25 mouse cellular contexts compared by ENCODE assay signal in genomic region chr7:67236351-67236750, GRCm38 (mm10). TPM values are rescaled to one million over a fixed set of nuclear protein-coding genes. Genes with fewer than 3 reads are reported as not detected.
DNase-seq lines count a peak whose midpoint lies in the region; ATAC-seq and TF ChIP-seq lines count a peak whose summit lies in the region.
"Had no signal": no experiment of that assay in that cellular context is flagged by ENCODE, and none has a peak within 500 bp of the region (broad histone marks: within the 10 kb centered on the region; RNA-seq: fewer than 3 reads in every experiment).

No protein-coding gene starts in this region.

- 0 out of 2 replicates have a peak, but pooled peaks cover 2% of the 10 kb centered on the region for H3K79me2 ChIP-seq in heart, adult 2 months (replicated peaks; ENCODE audit: control insufficient read depth, insufficient read depth, low read length)

- no peaks in the 10 kb centered on the region for H3K27me3 ChIP-seq in heart, adult 2 months (ENCODE audit: control insufficient read depth, insufficient read depth, low read length)
- no peaks in the 10 kb centered on the region for H3K27me3 ChIP-seq in heart, embryonic 11.5 days (ENCODE audit: control insufficient read depth, insufficient read depth, low read length)
- no peaks in the 10 kb centered on the region for H3K27me3 ChIP-seq in heart, postnatal 0 days (ENCODE audit: control insufficient read depth, insufficient read depth, low read length)
- H3K27me3 ChIP-seq in stomach, postnatal 0 days (ENCODE audit: control insufficient read depth, insufficient read depth, low read length), result no peaks in the 10 kb centered on the region
- H3K27me3 ChIP-seq: CH12.LX; forebrain, embryonic 13.5 days; heart, embryonic 13.5 days; hindbrain, embryonic 12.5 days; hindbrain, embryonic 15.5 days; Patski had no signal

- peaks cover 29% of the 10 kb centered on the region for H3K4me1 ChIP-seq in heart, adult 2 months (ENCODE audit: control insufficient read depth, insufficient read depth, low read length)
- H3K4me1 ChIP-seq in heart, embryonic 11.5 days (ENCODE audit: control insufficient read depth, insufficient read depth, low read length), result no peaks in the 10 kb centered on the region
- H3K4me1 ChIP-seq in heart, postnatal 0 days (ENCODE audit: control insufficient read depth, insufficient read depth), result peaks cover 39% of the 10 kb centered on the region
- no peaks in the 10 kb centered on the region for H3K4me1 ChIP-seq in stomach, postnatal 0 days (replicated peaks; ENCODE audit: control insufficient read depth, insufficient read depth)
- H3K4me1 ChIP-seq: forebrain, embryonic 10.5 days; forebrain, embryonic 13.5 days; hindbrain, embryonic 12.5 days; hindbrain, embryonic 15.5 days had no signal

- H3K4me3 ChIP-seq in heart, adult 2 months, result no peak overlapping the region
- no peak overlapping the region for H3K4me3 ChIP-seq in heart, embryonic 11.5 days (ENCODE audit: low read depth, low read length)
- H3K4me3 ChIP-seq in heart, postnatal 0 days (ENCODE audit: low read depth, low read length), result no peak overlapping the region
- no peak overlapping the region for H3K4me3 ChIP-seq in stomach, postnatal 0 days (ENCODE audit: low read depth, low read length)
- H3K4me3 ChIP-seq: forebrain, embryonic 10.5 days; forebrain, embryonic 13.5 days; heart, embryonic 13.5 days; hindbrain, embryonic 12.5 days; hindbrain, embryonic 15.5 days had no signal

- no peak for TF ChIP-seq POLR2A in heart, adult 2 months (IDR thresholded peaks at IDR 0.05; ENCODE audit: insufficient read depth, low read depth, low read length)

- no peak for DNase-seq in heart, adult 2 months
- no peak for DNase-seq in heart, postnatal 0 days (ENCODE audit: low spot score)
- no peak for DNase-seq in heart, postnatal 10 days
- DNase-seq in testis, postnatal 14 days (ENCODE audit: low spot score), result peak; percentile 2
- DNase-seq in testis, postnatal 10 days (ENCODE audit: low spot score), result no peak
- DNase-seq in stomach, postnatal 0 days (ENCODE audit: low spot score), result peak; percentile 7
- no peak for DNase-seq in adrenal gland, postnatal 14 days
- DNase-seq: adrenal gland, postnatal 10 days; B cell, adult 2 months; cerebellum, adult 11-12 months; cerebellum, adult 8-10 months; cerebellum, postnatal 10 days; gastrocnemius, postnatal 10 days; gastrocnemius, postnatal 36 days; kidney, adult 18-20 months had no signal

- no peak overlapping the region for H3K4me2 ChIP-seq in heart, embryonic 11.5 days
- H3K4me2 ChIP-seq in heart, postnatal 0 days (ENCODE audit: low read depth, low read length), result no peak overlapping the region
- no peak overlapping the region for H3K4me2 ChIP-seq in stomach, postnatal 0 days (replicated peaks; ENCODE audit: low read depth)
- H3K4me2 ChIP-seq: forebrain, embryonic 13.5 days; heart, embryonic 13.5 days; hindbrain, embryonic 12.5 days; hindbrain, embryonic 15.5 days had no signal

- no peaks in the 10 kb centered on the region for H3K9me3 ChIP-seq in heart, embryonic 11.5 days (replicated peaks; ENCODE audit: control insufficient read depth, low read length)
- no peaks in the 10 kb centered on the region for H3K9me3 ChIP-seq in heart, postnatal 0 days (replicated peaks; ENCODE audit: control insufficient read depth, low read length)
- no peaks in the 10 kb centered on the region for H3K9me3 ChIP-seq in stomach, postnatal 0 days (ENCODE audit: control insufficient read depth, low read length)
- H3K9me3 ChIP-seq: forebrain, embryonic 10.5 days; forebrain, embryonic 13.5 days; G1E; heart, embryonic 13.5 days; hindbrain, embryonic 12.5 days; hindbrain, embryonic 15.5 days had no signal

- no peak for ATAC-seq in heart, embryonic 11.5 days (replicated peaks; ENCODE audit: insufficient number of reproducible peaks, low FRiP score, low TSS enrichment)
- ATAC-seq in heart, postnatal 0 days (ENCODE audit: insufficient read depth, low read depth), result no peak
- no peak for ATAC-seq in stomach, postnatal 0 days (ENCODE audit: low FRiP score, low TSS enrichment)
- ATAC-seq: forebrain, embryonic 13.5 days; forebrain, embryonic 16.5 days; Patski had no signal

- peaks cover 72% of the 10 kb centered on the region for H3K36me3 ChIP-seq in heart, adult 2 months (ENCODE audit: control insufficient read depth, insufficient read depth, low read length)
- peaks cover 20% of the 10 kb centered on the region for H3K36me3 ChIP-seq in heart, embryonic 11.5 days (ENCODE audit: control insufficient read depth, insufficient read depth, low read length)
- H3K36me3 ChIP-seq in heart, postnatal 0 days (replicated peaks; ENCODE audit: control insufficient read depth, insufficient read depth, low read length), result peaks cover 68% of the 10 kb centered on the region
- H3K36me3 ChIP-seq in stomach, postnatal 0 days (ENCODE audit: control insufficient read depth, insufficient read depth, low read length), result peaks cover 23% of the 10 kb centered on the region

- TF ChIP-seq EP300 in heart, adult 2 months (IDR thresholded peaks at IDR 0.05; ENCODE audit: insufficient read depth, low read depth, low read length), result no peak
- TF ChIP-seq EP300 in heart, postnatal 0 days (IDR thresholded peaks at IDR 0.05; ENCODE audit: low read depth), result no peak
- no peak for TF ChIP-seq EP300 in stomach, postnatal 0 days (optimal IDR thresholded peaks at IDR 0.05)

- 42% methylated on average over 2 of the region's 2 CpGs for WGBS in heart, adult 2 months
- WGBS in heart, embryonic 11.5 days (ENCODE audit: insufficient replicate concordance), result 81% methylated on average over 2 of the region's 2 CpGs
- 77% methylated on average over 2 of the region's 2 CpGs for WGBS in heart, postnatal 0 days
- WGBS in stomach, postnatal 0 days, result 76% methylated on average over 2 of the region's 2 CpGs

- no peak for TF ChIP-seq CTCF in heart, adult 2 months (IDR thresholded peaks at IDR 0.05)
- no peak for TF ChIP-seq CTCF in heart, postnatal 0 days (IDR thresholded peaks at IDR 0.05; ENCODE audit: low read depth)
- no peak for TF ChIP-seq CTCF in stomach, postnatal 0 days (IDR thresholded peaks at IDR 0.05; ENCODE audit: low read depth)

- no peak overlapping the region for H3K9ac ChIP-seq in heart, adult 2 months (ENCODE audit: low read depth, low read length)
- H3K9ac ChIP-seq in heart, embryonic 11.5 days (ENCODE audit: low read depth, low read length), result no peak overlapping the region
- H3K9ac ChIP-seq in heart, postnatal 0 days (replicated peaks; ENCODE audit: low read depth, low read length), result no peak overlapping the region
- no peak overlapping the region for H3K9ac ChIP-seq in stomach, postnatal 0 days (ENCODE audit: low read length)
- H3K9ac ChIP-seq: forebrain, embryonic 13.5 days; heart, embryonic 13.5 days; hindbrain, embryonic 12.5 days; hindbrain, embryonic 15.5 days had no signal

- intact Hi-C loops in heart, adult 2 months (cut with DNase I), result loop anchor here (5.0 kb wide), 1 partner anchor 36 kb away; no protein-coding TSS in a partner anchor
- intact Hi-C loops in heart, postnatal 10 days (cut with DNase I), result no loop called here

- peak overlapping the region; percentile 17; the same call in 1 of the 2 replicates for H3K27ac ChIP-seq in heart, adult 2 months
- H3K27ac ChIP-seq in heart, embryonic 11.5 days (ENCODE audit: low read depth, low read length), result no peak overlapping the region
- H3K27ac ChIP-seq in heart, postnatal 0 days (ENCODE audit: low read depth), result 0 out of 2 replicates have a peak overlapping the region, but pooled peaks have one; percentile 22
- no peak overlapping the region for H3K27ac ChIP-seq in stomach, postnatal 0 days (replicated peaks)
- H3K27ac ChIP-seq: forebrain, embryonic 10.5 days; forebrain, embryonic 13.5 days; hindbrain, embryonic 12.5 days; hindbrain, embryonic 15.5 days had no signal

RNA-seq across cellular contexts. Expression of gene Lysmd4, which starts 14.0 kb away (rescaled TPM):
- total RNA-seq in heart, adult 2 months (2021), result 10 to 100 TPM; 17.3 to 18.2 TPM
- 14.6 and 30.7 TPM in 2 replicates for polyA plus RNA-seq in heart, adult 2 months (2012; rRNA removed)
- 7.8 and 11.3 TPM in 2 replicates for polyA plus RNA-seq in heart, embryonic 11.5 days (2014; fragmentation: Nextera tagmentation; extraction: Ambion mirVana)
- total RNA-seq in heart, postnatal 0 days (2014; rRNA removed; ENCODE audit: low replicate concordance), result 15.1 and 15.9 TPM in 2 replicates
- 14.8 and 15.0 TPM in 2 replicates for polyA plus RNA-seq in heart, postnatal 0 days (2015; fragmentation: Nextera tagmentation; extraction: Ambion mirVana)
- total RNA-seq in heart, postnatal 10 days (2021), result 10 to 100 TPM; 15.5 to 17.7 TPM
- polyA plus RNA-seq in stomach, postnatal 0 days (2015; fragmentation: Nextera tagmentation; extraction: Ambion mirVana), result 8.5 and 9.8 TPM in 2 replicates
- total RNA-seq in adrenal gland, postnatal 14 days (2021), result 9.3 and 13.1 TPM in 2 replicates

Comparison
In these comparisons a context has a peak if more than half of its experiments do, and no peak if none do; other contexts are left out.
1. DNase-seq: peak in testis, postnatal 14 days (single experiment) and stomach, postnatal 0 days (single experiment); none in heart, adult 2 months (0 of 2), heart, postnatal 0 days (single experiment), heart, postnatal 10 days (0 of 2), testis, postnatal 10 days (single experiment) and adrenal gland, postnatal 14 days (single experiment).
2. H3K27ac ChIP-seq: peak in heart, adult 2 months (single experiment) and heart, postnatal 0 days (single experiment); none in heart, embryonic 11.5 days (single experiment) and stomach, postnatal 0 days (single experiment).